Mouse (Mus musculus) liver, postnatal 0 days (tissue): ENCODE measurements around the gene Rp2. TPM values are rescaled to one million over a fixed set of nuclear protein-coding genes. Genes with fewer than 3 reads are reported as not detected.
"Not testable (repeated sequence)": the region's sequence is repeated elsewhere in the genome, so short reads cannot be mapped to it uniquely, and the experiment has no call there.

ENCODE experiments used
- ATAC-seq: fragments of 200-750 bp; cut with Nextera tagmentation; 2 replicates; pipeline ENCODE4 v1.8.0; 2017; ENCODE audit warnings: mild to moderate bottlenecking, moderate library complexity
- DNase-seq: peaks from one replicate; pipeline ENCODE4 v3.0.0-alpha.2; 2016
- H3K27ac ChIP-seq: fragments of 300-500 bp; sonication (generic); 2 replicates; pipeline ENCODE4 v1.5.1; 2014; ENCODE audit warnings: antibody characterized with exemption, moderate library complexity, mild to moderate bottlenecking, low read depth
- H3K27me3 ChIP-seq: fragments of 300-500 bp; sonication (generic); 2 replicates; pipeline ENCODE4 v1.6.1; 2014; ENCODE audit warnings: low read length, control low read depth, mixed read lengths; ENCODE audit not compliant: insufficient read depth
- H3K36me3 ChIP-seq: fragments of 300-500 bp; sonication (generic); replicated peaks from 2 replicates; pipeline ENCODE4 v1.6.1; 2014; ENCODE audit warnings: mild to moderate bottlenecking, control low read depth, low read length, moderate library complexity, mixed read lengths; ENCODE audit not compliant: insufficient read depth
- H3K4me1 ChIP-seq: fragments of 300-500 bp; sonication (generic); 2 replicates; pipeline ENCODE4 v1.6.1; 2014; ENCODE audit warnings: antibody characterized with exemption, mild to moderate bottlenecking, control low read depth; ENCODE audit not compliant: insufficient read depth
- H3K4me2 ChIP-seq: fragments of 300-500 bp; sonication (generic); 2 replicates; pipeline ENCODE4 v1.6.1; 2014; ENCODE audit warnings: low read depth, mild to moderate bottlenecking, low read length, moderate library complexity, mixed read lengths
- H3K4me3 ChIP-seq: fragments of 300-500 bp; sonication (generic); 2 replicates; pipeline ENCODE4 v1.5.1; 2014; ENCODE audit warnings: low read depth, low read length
- H3K9ac ChIP-seq: fragments of 300-500 bp; sonication (generic); replicated peaks from 2 replicates; pipeline ENCODE4 v1.6.1; 2014; ENCODE audit warnings: mild to moderate bottlenecking, moderate library complexity
- H3K9me3 ChIP-seq: fragments of 300-500 bp; sonication (generic); 2 replicates; pipeline ENCODE4 v1.6.1; 2016; ENCODE audit warnings: mild to moderate bottlenecking, control low read depth, low read length, mixed read lengths
- CTCF ChIP-seq: sonication (generic); IDR thresholded peaks from 2 replicates; pipeline ENCODE4 v1.5.1; 2016; ENCODE audit warnings: antibody characterized with exemption, low read depth
- EP300 ChIP-seq: IDR thresholded peaks from 2 replicates; pipeline ENCODE4 v1.6.1; 2016; ENCODE audit warnings: antibody characterized with exemption, low read depth, mild to moderate bottlenecking
- WGBS: fragments of 180-500 bp; shearing (Covaris S2); extraction: QIAGEN DNeasy Blood & Tissue Kit; methylation state at CpG from one replicate; pipeline ENCODE4 v1.1.7; 2014; ENCODE audit not compliant: insufficient replicate concordance; 5-methylcytosine and 5-hydroxymethylcytosine counted together
- polyA plus RNA-seq: library from polyadenylated mRNA; unstranded; fragments of >200 nt; fragmentation: Nextera tagmentation; extraction: Ambion mirVana; gene quantifications from 2 replicates; pipeline ENCODE4 v1.2.1, GENCODE M21; 2015

The Rp2 gene
- polyA plus RNA-seq, 1 experiment from 2014 or later: 6.7 TPM

GRCm38 (mm10) chrX:20355283-20355682 is 9.0 kb upstream of the Rp2 start:
- no peak for TF ChIP-seq CTCF
- TF ChIP-seq EP300: no peak
- Histone ChIP-seq H3K9me3 (no peaks in the 10 kb centered on the region), H3K27ac (no peak overlapping the region), H3K4me1 (no peaks in the 10 kb centered on the region), H3K9ac (no peak overlapping the region), H3K4me3 (no peak overlapping the region), H3K36me3 (no peaks in the 10 kb centered on the region), H3K27me3 (no peaks in the 10 kb centered on the region), H3K4me2 (no peak overlapping the region)
- ATAC-seq: no peak
- WGBS: 48% methylated on average over 1 of the region's 1 CpGs
- DNase-seq: no peak

GRCm38 (mm10) chrX:20356309-20356708 is 8.0 kb upstream of the Rp2 start:
- Histone ChIP-seq H3K4me3 (no peak overlapping the region), H3K4me2 (no peak overlapping the region), H3K27me3 (no peaks in the 10 kb centered on the region), H3K4me1 (no peaks in the 10 kb centered on the region), H3K9me3 (no peaks in the 10 kb centered on the region), H3K36me3 (no peaks in the 10 kb centered on the region), H3K9ac (no peak overlapping the region), H3K27ac (no peak overlapping the region)
- ATAC-seq (peak; percentile 23; the same call in 1 of the 2 replicates), DNase-seq (no peak)
- WGBS: 29% methylated on average over 3 of the region's 3 CpGs
- TF ChIP-seq EP300 (no peak), CTCF (no peak)

GRCm38 (mm10) chrX:20366036-20366435 is 1.8 kb downstream of the Rp2 start:
- Histone ChIP-seq H3K27me3 (no peaks in the 10 kb centered on the region), H3K9me3 (no peaks in the 10 kb centered on the region), H3K4me1 (0 out of 2 replicates have a peak, but pooled peaks cover 3% of the 10 kb centered on the region), H3K4me2 (peak overlapping the region; percentile 40), H3K9ac (no peak overlapping the region), H3K27ac (no peak overlapping the region), H3K4me3 (0 out of 2 replicates have a peak overlapping the region, but pooled peaks have one; percentile 1), H3K36me3 (no peaks in the 10 kb centered on the region)
- ATAC-seq (no peak), DNase-seq (no peak)
- TF ChIP-seq EP300: no peak
- peak; percentile 41 for TF ChIP-seq CTCF
- 23% methylated on average over 1 of the region's 1 CpGs for WGBS

GRCm38 (mm10) chrX:20379347-20380014 is 15.2 kb downstream of the Rp2 start:
- Histone ChIP-seq H3K4me1 (no peaks in the 10 kb centered on the region), H3K9ac (no peak overlapping the region), H3K4me3 (no peak overlapping the region), H3K36me3 (no peaks in the 10 kb centered on the region), H3K4me2 (no peak overlapping the region), H3K9me3 (no peaks in the 10 kb centered on the region), H3K27ac (no peak overlapping the region), H3K27me3 (no peaks in the 10 kb centered on the region)
- WGBS: 56% methylated on average over 7 of the region's 7 CpGs
- TF ChIP-seq EP300: no peak
- DNase-seq: no peak
- ATAC-seq: peak; percentile 61; the same call in 1 of the 2 replicates

GRCm38 (mm10) chrX:20382260-20382659 is 18.0 kb downstream of the Rp2 start:
- Histone ChIP-seq H3K4me2 (no peak overlapping the region), H3K36me3 (no peaks in the 10 kb centered on the region), H3K9me3 (no peaks in the 10 kb centered on the region), H3K4me3 (no peak overlapping the region), H3K27me3 (no peaks in the 10 kb centered on the region), H3K4me1 (no peaks in the 10 kb centered on the region), H3K9ac (no peak overlapping the region), H3K27ac (no peak overlapping the region)
- ATAC-seq (no peak), DNase-seq (no peak)
- WGBS: 76% methylated on average over 6 of the region's 6 CpGs
- no peak for TF ChIP-seq EP300
- TF ChIP-seq CTCF: no peak

GRCm38 (mm10) chrX:20387006-20387405 is 22.7 kb downstream of the Rp2 start:
- Histone ChIP-seq H3K9ac (no peak overlapping the region), H3K4me1 (no peaks in the 10 kb centered on the region), H3K4me2 (no peak overlapping the region), H3K27me3 (no peaks in the 10 kb centered on the region), H3K9me3 (no peaks in the 10 kb centered on the region), H3K27ac (no peak overlapping the region), H3K36me3 (no peaks in the 10 kb centered on the region), H3K4me3 (no peak overlapping the region)
- TF ChIP-seq EP300: no peak
- no peak for TF ChIP-seq CTCF
- ATAC-seq: no peak
- 60% methylated on average over 3 of the region's 3 CpGs for WGBS
- no peak for DNase-seq

GRCm38 (mm10) chrX:20391964-20392363 is 27.7 kb downstream of the Rp2 start:
- not testable (repeated sequence) for H3K27me3 ChIP-seq, H3K4me1 ChIP-seq, H3K9me3 ChIP-seq, H3K9ac ChIP-seq, H3K4me2 ChIP-seq, H3K27ac ChIP-seq, ATAC-seq, H3K36me3 ChIP-seq, H3K4me3 ChIP-seq
- WGBS: 71% methylated on average over 9 of the region's 9 CpGs
- DNase-seq: peak; percentile 14
